Mouse (Mus musculus) kidney, adult 9 months (tissue): ENCODE measurements around the gene Steap1.
A peak's percentile ranks its signal among the peaks of the same experiment; 100 is the strongest.

Experiments
- DNase-seq: peaks from one replicate; pipeline ENCODE4 v3.0.0; 2022

Gene Steap1

DNA sequence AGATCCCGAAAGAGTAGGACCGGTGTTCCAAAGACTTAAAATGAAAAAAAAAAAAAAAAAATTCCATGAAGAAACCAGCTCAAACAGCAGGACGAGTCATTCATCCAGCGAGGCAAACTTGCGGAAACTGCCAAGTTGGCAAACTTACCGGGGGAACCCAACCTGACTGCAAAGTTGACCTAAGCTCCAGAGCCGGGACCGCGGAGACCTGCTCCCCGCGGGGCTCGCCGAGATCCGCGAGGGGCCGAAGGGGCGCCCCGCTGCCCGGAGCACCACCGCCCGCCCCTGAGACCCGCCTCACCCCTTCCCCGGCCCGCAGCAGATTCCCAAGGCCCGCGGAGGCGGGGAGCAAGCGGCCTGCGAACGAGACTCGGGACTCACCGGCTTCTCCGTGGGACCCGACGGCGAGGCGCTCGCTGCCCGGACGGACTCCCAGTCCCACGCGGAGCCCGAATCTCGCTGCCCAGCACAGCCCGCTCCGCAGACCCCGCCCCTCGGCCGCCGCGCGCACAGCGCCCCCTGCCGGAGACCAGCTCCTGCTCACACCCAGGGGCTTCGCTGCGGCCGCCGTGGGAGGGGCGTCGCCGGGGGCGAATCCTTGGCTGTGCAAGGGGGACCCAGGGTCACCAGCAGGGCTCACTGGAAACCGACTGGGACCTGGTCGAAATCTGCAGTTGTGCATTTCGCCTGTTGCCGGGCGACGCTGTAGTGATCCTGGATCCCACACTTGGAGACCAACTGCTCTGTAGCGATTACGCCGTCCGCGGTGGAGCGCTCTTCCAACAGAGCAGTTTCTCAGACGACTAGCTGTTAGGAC lies at the start of gene Steap1:
Gene Steap1, minus strand, starts transcription at position 461 of the 817 bp plus-strand sequence.
- peak; percentile 81 for DNase-seq

DNA sequence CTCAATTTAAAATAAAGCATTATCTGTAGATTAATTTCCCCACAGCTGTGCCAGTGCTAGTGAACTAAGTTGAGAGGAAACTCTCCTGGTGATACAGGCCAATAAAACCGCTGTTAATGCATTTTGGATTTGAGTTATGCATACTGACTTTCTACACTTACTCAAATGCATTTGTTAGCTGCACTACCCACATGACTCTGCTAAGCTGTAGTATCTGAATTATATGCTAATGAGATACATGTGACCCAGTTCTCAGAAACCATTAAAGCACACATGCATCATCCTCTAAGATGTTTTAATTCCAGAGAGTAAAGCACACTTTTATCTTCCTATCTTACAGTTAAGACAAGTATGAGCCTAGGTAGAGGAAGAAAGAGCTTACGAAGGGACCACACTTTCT lies 38.0 kb upstream of the Steap1 start:
- DNase-seq = no peak

DNA sequence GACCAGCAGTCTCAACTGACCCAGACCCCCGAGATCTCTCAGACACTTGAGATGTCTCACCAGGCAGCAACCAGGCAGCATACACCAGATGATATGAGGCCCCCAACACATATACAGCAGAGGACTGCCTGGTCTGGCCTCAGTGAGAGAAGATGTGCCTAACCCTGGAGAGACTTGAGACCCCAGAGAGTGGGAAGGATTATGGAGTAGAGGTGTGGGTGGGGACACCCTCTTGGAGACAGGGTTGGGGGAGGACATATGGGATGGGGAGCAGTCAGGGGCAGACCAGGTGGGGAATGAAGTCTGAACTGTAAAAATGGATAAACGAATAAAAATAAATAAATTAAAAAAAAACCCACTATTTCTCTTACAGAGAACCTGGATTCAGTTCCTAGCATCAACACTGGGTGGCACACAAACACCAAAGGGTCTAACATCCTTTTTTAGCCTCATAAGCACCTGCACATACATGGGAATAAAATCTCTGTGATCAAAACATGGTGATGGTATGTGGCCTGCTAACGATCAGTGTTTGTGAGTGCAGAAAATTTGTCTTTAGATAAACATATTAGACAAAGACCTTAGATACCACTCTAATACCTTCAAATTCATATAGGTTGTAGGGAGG lies 7.4 kb upstream of the Steap1 start:
- no peak for DNase-seq

DNA sequence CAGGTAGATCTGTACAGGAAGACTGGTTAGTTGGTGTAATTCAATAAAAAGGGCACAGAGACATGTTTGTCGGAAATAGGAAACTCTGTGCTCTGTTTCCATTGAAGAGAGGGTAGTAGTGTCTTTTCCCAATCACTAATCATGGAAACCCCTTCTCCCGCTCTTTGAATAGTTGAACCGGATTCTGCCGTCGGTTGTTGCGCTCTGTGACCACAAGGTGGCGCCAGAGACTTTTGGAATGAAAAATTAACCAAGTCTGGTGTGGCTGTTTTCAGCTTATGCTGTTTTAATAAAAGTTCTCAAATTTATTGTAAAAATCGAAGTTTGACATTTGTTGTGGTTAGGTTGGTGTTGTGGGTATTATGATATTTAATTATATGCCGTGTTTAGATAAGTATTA lies 5.9 kb upstream of the Steap1 start:
- DNase-seq = peak; percentile 50

DNA sequence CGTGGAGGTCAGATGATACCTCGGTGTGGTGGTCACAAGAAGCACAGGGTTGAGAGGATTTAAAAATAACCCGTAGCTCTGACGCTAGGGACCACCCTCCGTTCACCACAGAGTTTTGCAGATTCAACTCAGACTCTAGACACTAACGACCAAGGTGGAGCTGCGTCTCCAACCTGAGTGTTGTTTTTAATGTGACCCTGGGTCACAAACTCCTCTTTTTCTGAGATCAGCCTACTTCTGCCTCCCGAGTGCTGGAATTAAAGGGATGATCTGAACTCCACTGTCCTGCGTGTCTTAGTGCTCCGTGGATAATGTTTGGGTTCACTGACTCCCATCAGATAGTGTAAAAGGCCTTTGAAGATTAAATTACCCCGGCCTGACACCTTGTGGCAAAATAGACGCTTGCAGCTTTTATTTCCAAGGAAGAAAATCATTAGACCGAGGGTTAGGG lies 671 bp upstream of the Steap1 start:
- DNase-seq = peak; percentile 71

DNA sequence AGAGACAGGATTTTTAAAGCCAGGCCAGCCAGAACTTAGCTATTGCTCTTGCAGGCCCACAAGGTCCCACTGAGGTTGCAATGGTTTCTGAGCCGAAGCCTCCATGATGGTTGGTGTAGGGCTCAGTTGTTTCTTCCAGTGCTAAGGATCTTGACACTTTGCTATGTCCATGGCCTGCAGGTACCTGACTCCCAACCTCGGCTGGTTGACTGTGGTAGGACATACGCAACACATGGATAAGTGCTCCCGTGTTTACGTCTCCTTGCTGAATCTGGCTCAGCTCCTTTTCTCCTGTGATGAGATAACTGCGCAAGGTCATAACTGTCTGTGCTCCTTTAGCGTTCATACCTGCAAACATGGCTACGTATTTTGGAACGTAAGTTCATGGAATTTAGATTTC lies 14.7 kb downstream of the Steap1 start:
- no peak for DNase-seq

DNA sequence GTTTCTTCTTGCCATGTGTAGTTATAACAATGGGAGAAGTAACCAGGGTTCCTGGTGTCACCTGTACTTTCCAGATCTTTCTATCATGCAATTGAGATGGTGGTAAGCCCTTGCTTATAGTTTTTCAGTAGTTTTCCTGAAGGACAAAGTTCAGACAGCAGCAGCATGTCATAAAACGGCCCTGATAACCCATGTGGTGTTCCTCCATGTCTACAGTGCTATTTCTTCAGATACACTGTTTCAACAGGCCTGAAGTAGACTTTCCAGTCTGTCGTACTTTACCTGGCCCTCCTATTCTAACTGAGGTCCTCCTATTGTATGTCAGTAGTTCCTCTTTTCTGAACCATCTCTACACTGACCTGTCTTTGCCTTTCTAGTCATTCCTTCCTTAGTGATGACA lies 16.3 kb downstream of the Steap1 start:
- DNase-seq = no peak

DNA sequence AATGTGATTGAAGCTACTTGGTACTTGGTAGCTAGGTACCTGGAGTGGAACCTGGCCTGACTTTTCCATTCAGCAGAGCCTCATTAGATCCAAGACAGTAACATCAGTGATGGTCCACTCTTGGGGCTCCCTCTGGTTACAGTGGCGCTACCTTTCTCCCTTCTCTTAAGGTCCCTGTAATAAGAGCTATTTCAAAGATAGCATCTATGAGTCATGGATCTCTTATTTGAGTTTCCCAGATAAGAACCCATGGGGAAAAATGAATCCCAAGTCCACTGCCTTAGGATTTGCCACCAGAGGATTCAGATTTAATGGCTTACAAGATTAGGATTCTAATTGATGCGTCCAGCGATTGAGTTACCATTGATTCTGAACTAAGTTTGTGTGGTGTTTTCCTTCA lies 16.9 kb downstream of the Steap1 start:
- no peak for DNase-seq

DNA sequence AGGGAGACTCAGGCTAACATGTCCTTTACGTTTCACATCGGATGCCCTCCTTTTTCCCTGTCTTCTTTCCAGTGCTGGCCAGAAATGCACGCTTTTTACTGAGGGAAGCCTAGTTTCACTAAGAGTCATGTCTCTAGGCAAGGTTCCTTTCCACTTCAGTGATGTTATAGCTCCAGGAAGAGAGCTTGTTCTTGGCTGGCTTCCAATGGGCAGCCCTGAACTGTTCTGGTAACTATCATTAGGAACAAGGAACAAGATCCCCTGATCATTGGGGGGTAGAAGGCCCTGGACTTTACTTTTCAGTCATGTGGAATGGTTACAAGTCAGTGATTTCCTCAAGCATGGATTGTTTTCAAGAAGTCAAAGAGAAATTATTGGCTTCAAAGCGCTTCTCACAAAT lies 19.2 kb downstream of the Steap1 start:
- DNase-seq = peak; percentile 84

DNA sequence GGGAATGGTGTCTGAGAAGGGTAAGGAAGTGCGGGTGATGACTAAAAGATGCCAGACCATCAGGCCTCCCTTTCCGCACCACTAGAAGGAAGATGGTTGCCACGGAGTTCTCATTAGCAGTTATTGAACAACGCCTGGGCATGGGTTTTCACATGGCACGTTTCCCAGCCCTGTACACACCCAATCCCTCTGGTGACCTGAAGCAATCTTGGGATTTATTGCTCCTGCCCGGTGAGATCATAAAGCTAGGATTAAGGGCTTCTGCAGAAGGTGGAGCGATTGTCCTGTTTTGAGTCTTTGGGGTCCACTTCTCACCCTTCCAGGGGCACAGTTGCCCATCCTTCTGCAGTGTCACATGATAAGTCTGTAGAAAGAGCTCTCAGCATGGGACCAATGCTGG lies 26.9 kb downstream of the Steap1 start:
- DNase-seq = no peak

DNA sequence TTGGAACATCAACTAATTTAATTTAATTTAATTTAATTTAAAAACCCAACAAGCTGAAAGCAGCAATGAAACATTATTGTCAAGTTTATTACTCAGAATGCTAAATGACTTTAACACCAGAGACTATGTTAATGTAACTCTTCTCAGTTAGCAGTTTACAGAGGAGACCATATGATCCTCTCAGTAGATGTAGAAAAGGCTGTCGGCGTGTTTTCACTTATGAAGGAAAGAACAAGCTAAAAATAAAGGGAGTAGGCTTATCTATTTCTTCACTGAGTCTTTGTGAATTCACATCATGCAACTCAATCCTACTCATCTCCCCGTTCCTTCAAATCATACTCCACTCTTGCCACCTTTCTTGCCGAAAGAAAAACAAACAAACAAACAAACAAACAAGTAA lies 38.1 kb downstream of the Steap1 start:
- DNase-seq = no peak

DNA sequence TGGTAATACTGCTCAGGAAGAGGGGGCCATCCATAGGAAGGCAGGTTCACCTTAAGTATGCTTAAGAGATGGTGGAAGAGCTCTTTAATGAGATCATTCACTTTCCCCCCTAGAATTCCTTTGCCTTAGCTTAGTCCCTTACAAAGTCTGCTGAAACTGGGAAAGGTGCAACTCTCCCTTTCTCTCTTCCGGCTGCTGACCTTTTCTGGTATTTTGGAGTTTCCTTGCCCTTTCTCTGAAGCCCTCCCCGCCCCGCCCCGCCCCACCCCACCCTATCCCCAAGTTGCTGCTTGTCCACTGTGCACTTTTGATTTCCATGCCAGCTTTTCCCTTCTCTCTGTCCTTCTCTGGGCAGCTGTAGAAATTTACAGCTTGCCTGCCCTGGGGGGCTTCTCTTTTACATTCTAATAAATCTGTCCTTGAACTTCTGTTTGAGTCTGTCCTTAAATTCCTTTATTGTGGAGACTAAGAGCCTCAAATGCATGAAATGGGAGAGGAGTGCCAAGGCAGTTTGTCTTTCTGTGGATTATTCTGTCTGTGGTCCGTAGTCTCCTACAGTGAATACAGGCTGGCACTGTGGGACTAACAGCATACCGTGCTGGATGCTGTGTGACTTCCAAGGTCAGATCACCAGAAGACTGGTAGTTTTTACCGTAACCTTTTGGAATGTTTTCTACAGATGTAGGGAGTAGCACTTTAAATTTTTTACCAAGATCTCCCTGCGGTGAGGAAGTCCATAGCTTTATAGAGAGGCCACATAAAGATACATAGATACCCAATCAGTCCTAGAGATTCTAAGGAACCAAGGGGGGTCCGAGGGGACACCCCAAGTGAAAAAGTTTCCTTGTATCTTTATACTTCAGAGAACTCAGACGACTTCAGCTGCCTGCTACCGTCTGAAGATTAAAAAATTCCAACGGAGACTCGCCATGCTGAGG lies 41.5 kb downstream of the Steap1 start:
- no peak for DNase-seq

DNA sequence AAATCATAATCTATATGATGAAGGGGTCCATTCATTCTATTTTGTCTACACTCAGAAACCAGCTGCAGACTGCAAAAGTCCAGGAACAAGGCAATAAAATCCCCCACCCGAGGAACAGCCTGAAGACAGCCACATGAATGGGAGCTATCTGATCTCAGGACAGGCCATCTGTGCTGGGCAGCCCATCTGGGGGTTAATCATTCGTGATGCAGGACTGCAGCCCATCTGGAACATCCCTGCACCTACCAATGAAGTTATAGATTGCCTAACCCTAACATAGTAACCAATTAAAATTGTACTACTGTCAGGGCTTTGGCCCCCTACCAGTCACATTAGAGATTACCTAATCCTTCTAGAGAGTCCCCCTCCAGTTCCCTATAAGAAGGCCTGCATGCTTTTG lies 44.1 kb downstream of the Steap1 start:
- DNase-seq = peak; percentile 38

DNA sequence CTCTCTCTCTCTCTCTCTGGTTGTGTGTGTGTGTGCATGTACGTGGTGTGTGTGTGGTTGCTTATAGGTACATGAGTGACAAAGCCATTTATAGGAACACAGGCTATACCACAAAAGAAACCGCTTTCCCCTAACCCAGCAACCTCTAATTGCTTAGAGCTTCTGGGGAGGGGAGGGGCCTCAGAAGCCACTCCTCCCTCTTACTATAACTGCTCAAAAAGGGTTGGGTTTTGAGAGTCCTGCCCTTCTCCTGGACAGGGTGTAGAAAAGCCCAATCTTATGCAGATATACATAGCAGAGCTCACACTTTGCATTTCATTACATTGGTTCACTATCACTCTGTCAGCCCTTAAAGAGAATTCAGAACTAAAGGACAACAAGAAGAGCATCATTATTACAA lies 48.7 kb downstream of the Steap1 start:
- DNase-seq = no peak

DNA sequence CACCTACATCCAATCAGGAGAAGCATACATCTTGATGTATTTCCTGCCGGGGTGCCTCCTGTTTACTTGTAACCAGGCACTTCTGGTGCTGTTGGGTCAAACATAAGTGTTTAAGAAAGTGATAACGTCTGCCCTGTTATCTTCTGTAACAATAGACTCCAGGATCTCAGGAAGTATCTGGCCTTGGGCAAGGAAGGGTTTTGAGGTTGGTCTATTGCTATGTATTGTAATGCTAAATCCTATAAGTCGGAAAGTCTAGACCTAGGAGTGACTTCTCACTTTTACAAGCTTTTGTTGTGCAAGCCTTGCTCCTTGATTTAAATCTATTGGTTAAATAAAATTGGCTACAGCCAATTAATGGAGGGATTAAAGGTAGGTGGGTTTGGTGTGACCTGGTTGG lies 50.3 kb downstream of the Steap1 start:
- no peak for DNase-seq

DNA sequence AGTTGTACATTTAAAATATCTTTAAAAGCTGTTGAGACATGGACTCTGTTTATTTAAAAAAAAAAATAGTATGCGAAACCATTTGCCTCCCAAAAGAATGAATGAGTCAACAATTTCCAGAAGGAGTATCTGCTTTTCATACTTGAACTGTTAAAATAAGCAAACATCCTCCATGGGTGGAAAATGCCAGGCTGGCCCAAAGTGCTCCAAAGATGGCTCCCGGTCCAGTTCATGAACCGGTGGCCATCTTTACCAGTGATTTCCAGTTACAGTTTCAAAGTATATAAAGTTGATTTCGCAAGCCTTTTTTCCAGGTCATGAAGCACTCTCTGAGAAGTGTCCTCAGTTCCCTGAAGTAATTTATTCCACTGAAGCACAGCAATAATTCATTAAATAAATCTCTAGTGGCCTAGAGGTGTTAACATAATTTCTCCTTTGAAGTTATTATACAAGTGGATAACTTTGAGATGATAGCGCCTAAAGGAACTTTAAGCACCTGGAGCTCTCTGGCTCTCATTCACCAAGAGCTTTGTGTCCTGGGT lies 53.7 kb downstream of the Steap1 start:
- no peak for DNase-seq

DNA sequence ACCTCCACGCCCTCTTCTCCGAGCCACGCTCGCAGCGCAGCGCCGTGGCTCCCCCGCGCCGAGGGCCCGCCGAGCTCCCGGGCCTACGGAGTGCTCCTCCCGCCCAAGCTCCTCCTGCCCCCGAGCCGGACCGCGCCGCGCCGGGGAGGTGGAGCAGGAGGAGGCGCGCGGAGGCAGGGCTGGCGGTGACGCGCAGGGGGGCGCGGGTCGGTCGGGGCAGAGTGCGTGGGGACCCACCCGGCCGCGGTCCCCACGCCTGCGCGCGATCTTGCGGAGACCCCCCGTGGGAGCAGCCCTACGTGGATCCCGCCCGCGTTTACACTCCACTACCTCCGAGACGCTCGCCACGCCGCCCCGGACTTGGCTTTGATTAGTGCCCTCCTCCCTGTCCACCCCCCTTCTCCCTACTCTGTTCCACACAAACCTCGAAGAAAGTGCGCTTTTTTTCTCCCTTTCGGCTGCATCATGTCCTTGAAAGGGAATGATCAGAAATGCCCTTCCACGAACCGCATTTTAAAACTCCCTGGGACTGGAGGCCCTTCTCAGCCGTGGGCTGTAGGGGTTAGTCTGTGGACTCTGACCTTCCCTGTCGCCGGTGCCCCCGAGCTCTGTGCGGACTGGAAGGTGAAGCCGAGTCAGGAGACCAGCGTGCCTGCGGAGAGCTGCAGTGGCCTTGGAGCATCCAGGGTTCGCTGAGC lies 55.0 kb downstream of the Steap1 start, which contains the start of gene Steap2:
Gene Steap2, minus strand, starts transcription at position 623 of the 698 bp plus-strand sequence.
- DNase-seq = peak; percentile 79

DNA sequence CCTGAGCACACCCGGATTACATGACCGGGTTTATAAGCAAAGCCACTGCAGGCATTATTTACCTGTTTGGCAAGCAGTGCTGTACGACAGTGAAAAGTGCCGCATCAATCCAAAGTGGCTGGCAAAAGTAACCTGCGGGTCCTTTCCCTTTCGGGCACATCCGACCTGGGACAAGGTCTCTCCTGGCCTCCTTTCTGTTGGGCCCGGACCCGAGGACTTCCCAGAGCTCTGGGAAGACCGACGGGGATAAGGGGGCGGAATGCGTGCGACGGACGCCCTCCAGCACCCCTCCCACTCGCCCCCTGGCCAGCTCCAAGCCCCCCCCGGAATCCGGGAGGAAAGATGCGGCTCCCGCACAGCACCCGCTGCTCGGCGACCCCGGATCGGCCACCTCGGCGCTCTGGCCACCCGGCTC lies 55.6 kb downstream of the Steap1 start:
- DNase-seq = peak; percentile 23

DNA sequence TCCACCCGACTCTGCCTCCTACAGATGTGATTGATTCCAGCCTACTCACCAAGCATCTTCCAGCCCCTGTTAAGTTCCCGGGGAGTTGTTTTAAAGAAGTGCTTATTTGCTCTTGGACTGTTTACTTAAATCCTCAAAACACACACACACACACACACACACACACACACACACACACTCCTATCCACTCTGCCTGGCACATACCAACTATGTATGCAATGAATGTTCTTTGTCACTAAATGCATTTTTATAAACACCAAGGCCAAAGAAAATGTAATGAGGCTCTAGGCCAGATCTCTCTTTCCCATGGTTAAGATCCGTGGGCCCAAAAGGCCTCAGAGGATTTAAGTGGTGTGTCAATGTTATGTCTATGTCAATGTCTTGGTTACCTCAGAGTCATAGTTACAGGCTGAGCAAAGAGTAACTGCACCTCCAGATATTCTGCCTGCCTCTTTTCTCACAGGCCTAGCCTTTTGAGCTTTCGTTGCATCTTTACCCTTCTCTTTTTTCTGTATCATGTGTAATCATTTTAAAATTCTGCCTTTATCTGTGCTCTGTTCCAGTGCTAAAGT lies 56.9 kb downstream of the Steap1 start:
- no peak for DNase-seq

DNA sequence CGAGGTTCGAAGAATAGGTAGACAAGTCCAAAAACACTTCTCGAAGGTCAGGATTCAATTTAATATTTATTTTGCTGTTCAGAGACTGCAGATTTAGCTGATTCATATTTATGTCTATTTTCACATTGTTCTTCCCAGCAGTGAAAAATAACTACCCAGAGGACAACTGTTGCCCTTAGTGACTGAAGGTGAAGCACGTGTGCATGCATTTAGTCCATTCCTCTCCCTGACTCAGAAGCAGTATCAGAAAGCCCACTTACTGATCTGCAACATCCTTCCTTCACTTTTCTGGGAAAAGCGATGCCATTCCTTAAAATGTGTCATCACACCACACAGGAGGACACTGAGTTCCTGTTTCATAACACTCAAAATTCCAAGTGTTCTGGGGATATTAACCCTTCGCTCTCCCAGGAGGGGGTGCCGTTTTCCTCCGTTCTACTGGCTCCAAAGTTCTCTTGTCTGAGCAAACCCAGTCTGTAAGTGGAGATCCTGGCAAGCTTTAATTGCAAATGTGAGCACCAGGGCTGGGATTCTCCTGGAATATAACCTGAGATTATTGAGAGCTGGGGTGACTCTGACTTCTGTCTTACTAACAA lies 60.1 kb downstream of the Steap1 start:
- DNase-seq = peak; percentile 58

DNA sequence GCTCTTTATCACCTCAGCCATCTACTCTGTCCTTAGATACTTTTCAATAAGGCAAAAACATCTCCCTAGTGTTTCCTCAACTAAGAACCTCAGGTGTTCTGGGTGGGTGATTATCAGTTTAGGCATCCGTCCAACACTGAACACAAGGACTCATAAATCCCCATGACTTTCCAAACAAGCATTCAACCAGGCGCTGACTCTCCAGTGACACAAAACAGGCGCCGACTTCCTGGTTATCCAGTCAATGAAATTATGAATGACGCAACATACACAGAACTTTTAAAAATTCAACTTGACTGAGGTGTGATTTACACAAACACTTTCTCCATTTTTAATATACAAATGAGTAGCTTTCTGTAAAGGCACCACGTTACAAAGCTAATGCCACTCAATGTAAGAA lies 60.9 kb downstream of the Steap1 start:
- peak; percentile 27 for DNase-seq

DNA sequence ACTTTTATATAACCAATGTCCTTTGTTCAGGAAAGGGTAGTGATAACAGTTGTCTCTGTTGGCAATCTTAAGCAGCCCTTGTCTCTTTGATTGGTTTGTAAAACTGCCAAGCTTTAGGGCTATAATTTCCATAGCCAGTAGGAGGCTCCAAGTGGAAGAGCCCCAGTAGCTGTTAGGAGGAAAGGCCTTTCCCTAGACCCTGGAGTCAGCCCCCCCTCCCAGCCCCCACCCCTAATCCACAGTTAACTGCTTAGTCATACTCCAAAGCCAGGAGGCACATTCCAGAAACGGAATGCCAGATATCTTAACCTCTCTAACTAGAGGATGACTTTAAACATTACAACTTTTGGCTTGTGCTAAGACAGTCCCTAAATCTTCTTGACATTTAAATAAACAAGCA lies 62.2 kb downstream of the Steap1 start:
- DNase-seq = no peak
